Mouse (Mus musculus): ENCODE data around the gene Pde4dip.

Pde4dip gene

DNA sequence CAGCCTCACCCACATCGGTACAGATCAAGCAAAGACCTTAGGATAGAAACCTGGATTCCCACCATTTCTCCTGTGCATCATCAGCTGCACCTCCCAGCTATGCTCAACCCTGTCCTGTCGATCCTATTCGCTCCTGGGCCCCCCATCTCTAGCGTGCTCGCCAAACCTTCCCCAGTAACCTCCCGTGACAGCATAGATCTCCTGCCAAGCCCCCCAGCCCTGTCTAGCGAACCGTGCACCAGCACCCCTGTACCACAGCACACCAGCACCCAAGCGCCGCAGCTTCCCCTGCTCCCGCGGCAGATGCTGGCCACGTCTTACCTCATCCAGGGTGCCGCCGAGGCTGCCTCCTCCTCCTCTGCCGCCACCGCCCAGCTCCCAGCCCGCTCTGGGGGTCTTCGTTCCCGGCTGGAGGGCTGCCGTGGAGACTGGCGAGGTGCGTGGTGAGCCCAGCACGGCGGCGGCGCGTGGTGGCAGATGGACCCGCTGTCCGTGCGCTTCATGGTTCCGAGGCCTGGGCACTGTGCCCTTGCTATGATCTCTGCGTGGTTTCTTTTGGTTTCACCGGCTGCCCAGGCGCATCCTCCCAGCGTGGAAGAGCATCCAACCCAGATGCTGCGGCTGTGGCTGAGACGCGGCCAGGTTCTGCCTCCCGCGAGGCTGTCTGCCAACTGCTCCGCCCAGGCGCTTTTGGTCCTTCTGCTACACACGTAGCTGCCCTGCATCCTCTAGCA, at the start of gene Pde4dip:
Pde4dip (minus strand) TSS at position 540 of the 734 bp plus-strand sequence.
- peak; percentile 70 for DNase-seq

DNA sequence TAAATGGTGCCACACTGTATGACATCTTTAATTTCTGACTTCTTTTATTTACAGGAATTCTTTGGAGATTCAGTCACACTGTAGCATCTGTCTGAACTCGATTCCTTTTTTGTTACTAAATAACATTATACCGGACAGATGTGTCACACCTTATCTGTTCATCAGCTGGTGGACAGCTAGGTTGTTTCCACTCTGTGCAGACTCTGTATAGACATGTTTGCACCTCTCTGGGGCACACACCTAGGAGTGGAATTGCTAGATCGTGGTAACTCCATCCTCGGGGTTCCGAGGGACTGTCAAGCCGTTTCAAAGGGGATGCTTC, 49.4 kb upstream of the Pde4dip start:
- DNase-seq: no peak

GRCm38 (mm10) chr3:97937068-97937944, 48.8 kb upstream of the Pde4dip start:
- DNase-seq: no peak

DNA sequence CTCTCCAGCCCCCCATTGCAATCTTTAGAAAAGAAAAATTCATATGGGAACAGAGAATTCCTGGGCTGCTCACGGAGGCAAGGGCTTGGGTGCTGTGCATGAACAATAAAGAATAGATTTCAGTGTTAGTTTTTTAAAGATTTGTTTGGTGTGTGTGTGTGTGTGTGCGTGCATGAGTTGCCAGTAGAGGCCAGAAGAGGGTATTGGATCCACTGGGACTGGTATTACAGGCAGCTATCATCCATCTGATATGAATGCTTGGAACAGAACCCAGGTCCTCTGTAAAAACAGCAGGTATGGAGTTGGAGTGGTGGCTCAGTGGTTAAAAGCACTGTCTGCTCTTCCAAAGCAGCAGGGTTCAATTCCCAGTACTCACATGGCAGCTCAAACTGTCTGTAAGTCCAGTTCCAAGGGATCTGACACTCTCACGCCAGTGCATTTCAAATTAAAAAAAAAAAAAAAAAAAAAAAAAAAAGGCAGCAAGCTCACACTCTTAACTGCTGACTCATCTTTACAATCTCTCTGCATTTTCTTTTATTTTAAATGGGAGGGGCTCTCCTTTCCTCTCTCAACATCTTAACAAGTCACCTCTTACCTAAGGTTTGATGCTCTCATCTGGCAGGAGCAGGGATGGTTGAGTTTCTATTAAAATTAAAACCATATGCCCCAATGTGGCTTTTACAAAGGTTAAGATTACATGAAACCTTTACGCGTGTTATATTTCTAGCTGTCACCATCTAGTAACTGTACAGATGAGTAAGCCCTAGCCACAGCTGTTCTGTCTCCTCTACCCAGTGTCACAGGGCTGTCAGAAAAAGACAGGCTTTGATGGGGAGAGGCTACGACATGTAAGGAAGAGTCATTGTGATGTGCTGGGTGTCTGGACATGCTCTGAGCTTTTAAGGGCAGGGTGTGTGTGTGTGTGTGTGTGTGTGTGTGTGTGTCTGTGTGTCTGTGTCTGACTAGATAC, 46.1 kb upstream of the Pde4dip start:
- DNase-seq: no peak

DNA sequence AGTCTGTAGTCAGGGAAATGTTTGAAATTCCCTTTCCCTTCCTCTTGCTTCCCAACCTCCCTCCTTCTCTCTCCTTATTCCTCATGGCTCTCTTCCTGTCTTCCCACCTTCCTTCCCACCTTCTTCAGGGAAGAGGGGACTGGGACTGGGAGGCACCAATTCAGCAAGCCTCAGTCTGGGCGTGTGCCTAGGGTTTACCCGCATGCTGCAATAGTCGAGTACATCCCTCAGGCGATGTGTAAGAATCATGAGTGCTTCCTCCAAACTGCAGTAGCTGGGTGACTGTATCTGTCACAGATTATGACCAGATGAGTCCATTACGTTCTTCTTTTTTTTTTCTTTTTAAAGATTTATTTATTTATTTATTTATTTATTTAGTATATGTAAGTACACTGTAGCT, 45.3 kb upstream of the Pde4dip start:
- no peak for DNase-seq

GRCm38 (mm10) chr3:97933251-97933650, 44.7 kb upstream of the Pde4dip start:
- no peak for DNase-seq

DNA sequence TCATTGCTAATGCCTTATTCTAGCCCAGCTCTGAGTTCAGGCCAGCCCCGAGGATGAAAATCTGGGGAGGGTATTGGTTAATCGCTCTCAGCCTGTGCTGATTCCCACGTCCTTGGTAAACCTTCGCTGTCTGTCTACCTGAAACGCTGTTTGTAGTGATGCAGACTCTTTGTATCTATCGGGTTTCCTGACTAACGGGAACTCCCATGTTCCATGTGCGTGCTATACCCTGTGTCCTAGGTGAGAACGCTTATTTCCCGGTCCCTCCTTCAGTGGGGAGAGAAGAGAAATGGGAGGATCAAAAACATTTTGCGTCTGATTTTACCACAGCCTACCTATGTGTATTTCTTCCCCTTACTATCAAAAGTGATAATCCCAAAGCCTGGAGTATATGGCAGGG, 44.3 kb upstream of the Pde4dip start:
- DNase-seq: no peak

GRCm38 (mm10) chr3:97932131-97932530, 43.6 kb upstream of the Pde4dip start:
- no peak for DNase-seq

GRCm38 (mm10) chr3:97931310-97931885, 42.9 kb upstream of the Pde4dip start:
- DNase-seq: no peak

GRCm38 (mm10) chr3:97930787-97931158, 42.3 kb upstream of the Pde4dip start:
- DNase-seq: no peak

DNA sequence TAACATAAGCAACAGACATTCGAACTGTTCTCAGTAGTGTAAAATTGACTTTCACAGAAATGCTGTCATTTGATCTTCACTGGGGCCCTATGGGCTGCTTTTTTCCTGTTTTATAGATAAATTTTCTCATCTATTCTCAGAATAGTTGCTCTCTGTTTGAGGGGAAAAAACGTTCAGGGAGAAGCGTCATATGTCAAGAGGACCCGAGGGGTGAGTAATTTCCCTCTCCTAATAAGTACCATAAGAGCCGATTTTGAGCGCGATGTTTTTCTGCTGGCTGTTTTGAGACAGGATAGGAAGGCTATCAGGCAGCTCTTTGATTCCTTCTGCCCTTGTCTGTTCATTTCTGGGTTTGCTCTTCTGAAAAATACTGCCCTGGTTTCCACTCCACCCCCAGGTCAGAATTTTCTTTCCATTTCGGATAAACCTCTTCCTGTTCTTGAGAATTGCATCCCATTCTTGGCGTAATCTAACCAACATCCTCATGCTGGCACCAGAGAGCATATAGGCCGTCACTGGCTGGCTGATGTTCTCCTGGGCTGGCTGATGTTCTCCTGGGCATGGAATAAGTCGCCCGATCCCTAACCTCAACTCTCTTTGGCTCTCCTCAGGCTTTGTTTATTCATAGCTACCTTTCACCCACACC, 41.8 kb upstream of the Pde4dip start:
- DNase-seq: no peak

- DNase-seq: peak; percentile 85
Observed at GRCm38 (mm10) chr3:97928968-97929858, 40.7 kb upstream of the Pde4dip start.

DNA sequence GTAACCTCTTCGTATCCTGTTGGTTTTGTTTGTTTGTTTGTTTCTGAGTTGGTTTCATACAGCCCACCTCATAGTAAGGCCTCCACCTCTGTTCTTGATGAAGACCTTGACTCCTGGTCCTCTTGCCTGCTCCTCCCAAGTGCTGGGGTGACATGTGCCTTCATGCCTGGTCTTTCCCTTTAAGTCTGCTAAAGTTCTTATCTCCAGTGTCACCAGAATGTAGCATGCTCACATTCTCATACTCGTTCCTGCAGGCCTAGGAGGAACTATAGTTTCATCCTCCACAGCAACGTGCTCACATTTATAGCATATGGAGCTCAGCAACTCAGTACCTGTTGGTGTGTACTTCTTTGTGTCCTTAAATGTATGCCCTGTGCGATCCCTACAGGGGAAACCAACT, 38.8 kb upstream of the Pde4dip start:
- DNase-seq: no peak

DNA sequence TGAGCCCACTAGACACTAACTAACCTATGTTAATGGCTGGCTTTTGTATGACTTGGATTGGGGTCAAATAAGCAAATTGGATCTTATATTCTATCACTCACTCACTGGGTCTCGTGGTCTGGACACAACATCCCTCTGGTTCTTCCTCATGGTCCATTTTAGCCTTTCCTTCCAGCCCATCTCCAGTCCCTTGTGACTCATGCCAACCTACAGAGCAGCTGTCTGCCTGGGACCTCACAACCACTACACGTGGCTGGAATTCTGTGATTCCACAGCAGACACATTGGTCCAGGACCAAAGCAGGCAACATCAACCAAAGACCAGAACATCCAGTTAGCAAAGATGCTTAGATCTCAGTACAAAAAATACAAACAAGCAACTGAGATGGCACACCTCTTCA, 36.7 kb upstream of the Pde4dip start:
- DNase-seq: no peak

- no peak for DNase-seq
Observed at GRCm38 (mm10) chr3:97918885-97919550, 30.5 kb upstream of the Pde4dip start.

DNA sequence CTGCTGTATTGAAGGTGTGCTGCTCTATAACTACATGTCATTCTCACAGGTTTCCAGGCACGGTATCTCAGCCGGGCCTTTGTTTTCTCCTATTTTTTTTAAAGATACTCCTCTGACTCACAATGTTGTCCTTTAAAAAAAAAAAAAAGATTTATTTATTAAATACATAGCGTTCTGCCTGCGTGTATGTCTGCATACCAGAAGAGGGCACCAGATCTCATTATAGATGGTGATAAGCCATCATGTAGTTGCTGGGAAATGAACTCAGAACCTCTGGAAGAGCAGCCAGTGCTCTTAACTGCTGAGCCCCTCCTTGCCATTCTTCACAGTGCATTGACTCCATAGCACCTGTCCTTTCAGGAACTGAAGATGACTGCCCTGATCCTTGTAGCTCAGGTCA, 26.6 kb upstream of the Pde4dip start:
- DNase-seq: no peak

DNA sequence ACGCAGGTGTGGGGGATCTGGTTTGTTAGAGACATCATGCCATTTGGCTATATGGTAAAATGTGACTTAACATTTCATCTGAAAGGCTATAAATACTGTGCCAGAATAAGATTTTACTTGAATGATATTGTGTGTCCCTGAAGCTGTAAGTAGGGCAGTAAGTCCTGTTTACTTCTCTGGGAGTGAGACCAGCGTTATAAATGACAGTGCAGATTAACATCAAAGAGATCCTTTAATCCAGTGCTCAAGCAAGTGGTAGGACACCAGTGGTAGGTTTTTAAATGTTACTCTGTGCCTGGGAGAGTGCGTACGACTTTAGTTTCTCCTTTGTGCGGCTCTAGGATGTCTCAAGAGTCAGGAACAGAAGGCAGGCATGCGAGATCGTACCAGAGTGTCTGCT, 22.6 kb upstream of the Pde4dip start:
- no peak for DNase-seq

GRCm38 (mm10) chr3:97909737-97910136, 21.2 kb upstream of the Pde4dip start:
- DNase-seq: no peak

- DNase-seq: no peak
Observed at GRCm38 (mm10) chr3:97901586-97901985, 13.1 kb upstream of the Pde4dip start.

All from right cerebral cortex, postnatal 4 days (tissue).